Mouse (Mus musculus): Measurements from ENCODE around the gene F2rl2. TPM values are rescaled to one million over a fixed set of nuclear protein-coding genes. Genes with fewer than 3 reads are reported as not detected.
A peak's percentile ranks its signal among the peaks of the same experiment; 100 is the strongest.

Gene F2rl2
- total and polyA plus RNA-seq, 3 experiments: 0.04 TPM; not detected in 2

DNA sequence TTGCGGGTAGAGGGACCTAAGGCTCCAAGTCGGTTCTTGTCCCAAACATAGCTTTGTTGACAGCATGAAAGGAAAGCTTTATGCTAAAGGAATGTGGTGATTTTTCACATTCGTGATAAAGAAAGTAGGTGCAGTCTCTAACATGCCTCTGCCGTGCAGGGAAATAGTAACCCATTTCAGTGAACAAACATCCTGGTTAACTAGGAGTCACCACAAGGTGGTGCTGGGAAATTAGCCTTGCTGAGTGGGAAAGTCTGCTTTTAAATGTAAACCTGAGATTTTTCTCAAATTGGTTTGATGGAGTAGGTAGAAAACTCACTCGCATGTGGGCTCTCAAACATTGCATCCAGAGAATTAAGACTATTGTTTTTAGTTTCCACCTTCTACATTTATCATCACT is 43.0 kb downstream of the F2rl2 start:
- no peak for DNase-seq (ENCODE audit: low read depth, low spot score)
- no peaks in the 10 kb centered on the region for H3K9me3 ChIP-seq (replicated peaks; ENCODE audit: insufficient read depth, low read length)
- H3K9ac ChIP-seq (ENCODE audit: control insufficient read depth, low read depth, low read length, poor library complexity, severe bottlenecking): no peak overlapping the region
- H3K36me3 ChIP-seq (ENCODE audit: control insufficient read depth in 1 of 2, insufficient read depth in 2 of 2, low read length in 2 of 2): no peaks in the 10 kb centered on the region; a peak in 1 of 4 replicates
- no peaks in the 10 kb centered on the region for H3K27me3 ChIP-seq (ENCODE audit: control insufficient read depth in 1 of 2, insufficient read depth in 2 of 2, low read length in 2 of 2)
- no peak overlapping the region for H3K27ac ChIP-seq (ENCODE audit: control insufficient read depth, low read depth, low read length)
- H3K4me3 ChIP-seq (ENCODE audit: control insufficient read depth in 1 of 2, insufficient read depth in 1 of 2, low read depth in 2 of 2, low read length in 2 of 2): no peak overlapping the region
- no peak for TF ChIP-seq POLR2AphosphoS5 (IDR thresholded peaks at IDR 0.05; ENCODE audit: borderline replicate concordance, low read depth, low read length)
- no peak for TF ChIP-seq MYC (IDR thresholded peaks at IDR 0.05; ENCODE audit: low read depth, low read length)
- no peak for TF ChIP-seq MAZ (IDR thresholded peaks at IDR 0.05; ENCODE audit: low read depth, low read length)
- TF ChIP-seq HCFC1 (IDR thresholded peaks at IDR 0.05; ENCODE audit: low read depth, low read length): no peak
- no peak for TF ChIP-seq ZC3H11A (IDR thresholded peaks at IDR 0.05; ENCODE audit: low read depth, low read length)
- no peak for TF ChIP-seq CHD1 (IDR thresholded peaks at IDR 0.05; ENCODE audit: low read depth, low read length)
- no peak for TF ChIP-seq MYB (IDR thresholded peaks at IDR 0.05; ENCODE audit: low read depth, low read length)
- TF ChIP-seq SMC3 (IDR thresholded peaks at IDR 0.05; ENCODE audit: low read depth, low read length): peak; percentile 22; the same call in 1 of the 2 replicates
- no peak for TF ChIP-seq ZKSCAN1 (IDR thresholded peaks at IDR 0.05; ENCODE audit: low read depth, low read length)
- no peak for TF ChIP-seq TCF12 (IDR thresholded peaks at IDR 0.05; ENCODE audit: low read depth, low read length)
- no peak for TF ChIP-seq MEF2A (IDR thresholded peaks at IDR 0.05; ENCODE audit: extremely low read depth, insufficient replicate concordance, low read depth, low read length, poor library complexity, severe bottlenecking)
- TF ChIP-seq CTCF (IDR thresholded peaks at IDR 0.05 in 2 of 3, conservative IDR thresholded peaks at IDR 0.05 in 1 of 3; ENCODE audit: control insufficient read depth in 1 of 3, insufficient read depth in 1 of 3, low read depth in 2 of 3, low read length in 3 of 3, poor library complexity in 1 of 3, severe bottlenecking in 1 of 3): peak in 2 of 3 experiments; percentile 8 to 28; a peak in 2 of 6 replicates
- peak; percentile 31 for TF ChIP-seq RAD21 (IDR thresholded peaks at IDR 0.05; ENCODE audit: low read depth, low read length)
- no peak for TF ChIP-seq GABPA (IDR thresholded peaks at IDR 0.05; ENCODE audit: low read depth, low read length)
- TF ChIP-seq MXI1 (IDR thresholded peaks at IDR 0.05; ENCODE audit: low read depth, low read length): no peak
- no peak for TF ChIP-seq TBP (IDR thresholded peaks at IDR 0.05; ENCODE audit: low read depth, low read length)
- TF ChIP-seq KAT2A (conservative IDR thresholded peaks at IDR 0.05; ENCODE audit: low read depth, low read length): no peak
- no peak for TF ChIP-seq MAX (IDR thresholded peaks at IDR 0.05; ENCODE audit: low read length)
- TF ChIP-seq ELF1 (IDR thresholded peaks at IDR 0.05; ENCODE audit: low read depth, low read length): no peak
- no peak for TF ChIP-seq GATA1 (IDR thresholded peaks at IDR 0.05; ENCODE audit: low read depth, low read length)
- TF ChIP-seq CHD2 (IDR thresholded peaks at IDR 0.05; ENCODE audit: low read length): no peak
- no peak for TF ChIP-seq BHLHE40 (IDR thresholded peaks at IDR 0.05; ENCODE audit: borderline replicate concordance, low read depth, low read length)
- no peak for TF ChIP-seq UBTF (IDR thresholded peaks at IDR 0.05; ENCODE audit: borderline replicate concordance, insufficient read depth, low read depth, low read length)
- H3K79me2 ChIP-seq (ENCODE audit: control insufficient read depth, insufficient read depth, low read length, poor library complexity): no peaks in the 10 kb centered on the region
- no peaks in the 10 kb centered on the region; a peak in 1 of 4 replicates for H3K4me1 ChIP-seq (ENCODE audit: control insufficient read depth in 1 of 2, insufficient read depth in 2 of 2, low read length in 2 of 2)
